ENCODE assay signal across 9 mouse cellular contexts in the genomic region with DNA sequence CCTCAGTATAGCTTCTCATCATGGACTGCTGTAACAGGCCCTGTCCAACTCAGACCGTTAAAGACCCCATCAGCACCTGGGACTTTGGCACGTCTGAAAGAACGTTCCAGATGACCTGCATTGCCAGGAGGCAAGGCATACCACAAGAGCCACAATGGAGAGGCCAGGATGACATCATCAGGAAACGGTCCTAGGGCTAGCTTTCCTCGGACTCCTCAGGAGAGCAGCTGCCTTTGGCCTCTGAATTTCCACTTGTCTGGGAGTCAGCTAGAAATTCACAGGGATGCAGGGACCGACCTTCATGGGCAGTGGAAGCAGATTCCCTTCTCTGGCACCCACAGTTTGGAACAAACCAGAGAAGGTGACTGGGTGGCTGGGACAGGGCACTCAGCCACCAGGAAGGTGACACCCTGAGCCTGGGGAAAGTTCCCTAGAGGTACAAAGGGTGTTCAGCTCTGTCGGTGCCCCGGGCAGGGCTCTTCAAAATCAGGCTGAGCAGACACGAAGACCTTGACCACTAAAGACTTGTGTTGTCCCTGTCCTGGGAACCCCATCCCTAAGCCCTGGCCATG. TPM values are rescaled to one million over a fixed set of nuclear protein-coding genes. Genes with fewer than 3 reads are reported as not detected.
DNase-seq lines count a peak whose midpoint lies in the region; ATAC-seq and TF ChIP-seq lines count a peak whose summit lies in the region.
"Had no signal": no experiment of that assay in that cellular context is flagged by ENCODE, and none has a peak within 500 bp of the region (broad histone marks: within the 10 kb centered on the region; RNA-seq: fewer than 3 reads in every experiment).

No protein-coding gene starts in this region.

- TF ChIP-seq POLR2A in heart, adult 2 months (IDR thresholded peaks at IDR 0.05; ENCODE audit: insufficient read depth, low read depth, low read length) = no peak

- TF ChIP-seq CTCF in heart, adult 2 months (IDR thresholded peaks at IDR 0.05) = no peak

- 30% methylated on average over 9 of the region's 9 CpGs for WGBS in heart, adult 2 months
- 52% methylated on average over 9 of the region's 9 CpGs for WGBS in heart, embryonic 11.5 days (ENCODE audit: insufficient replicate concordance)
- 48% methylated on average over 9 of the region's 9 CpGs for WGBS in embryonic facial prominence, embryonic 12.5 days
- WGBS in hindbrain, embryonic 15.5 days = 33% methylated on average over 9 of the region's 9 CpGs
- WGBS in midbrain, embryonic 12.5 days = 58% methylated on average over 9 of the region's 9 CpGs

- no peak overlapping the region for H3K4me2 ChIP-seq in heart, embryonic 11.5 days
- peak overlapping the region; percentile 0; the same call in 1 of the 2 replicates for H3K4me2 ChIP-seq in embryonic facial prominence, embryonic 12.5 days (replicated peaks)
- H3K4me2 ChIP-seq in hindbrain, embryonic 15.5 days = peak overlapping the region; percentile 16
- H3K4me2 ChIP-seq in midbrain, embryonic 12.5 days (replicated peaks) = peak overlapping the region; percentile 16

- intact Hi-C loops in heart, adult 2 months (cut with DNase I) = loop anchor here (2.0 kb wide), 1 partner anchor 16 kb away; no protein-coding TSS in a partner anchor

- DNase-seq in heart, adult 2 months = peak in 1 of 2 experiments; percentile 46
- DNase-seq in ovary, postnatal 14 days (ENCODE audit: low spot score) = no peak
- DNase-seq in left cerebral cortex, adult 18-20 months (ENCODE audit: low spot score in 2 of 2) = no peak
- no peak for DNase-seq in adrenal gland, postnatal 36 days

- H3K9me3 ChIP-seq in heart, embryonic 11.5 days (replicated peaks; ENCODE audit: control insufficient read depth, low read length) = no peaks in the 10 kb centered on the region
- no peaks in the 10 kb centered on the region for H3K9me3 ChIP-seq in embryonic facial prominence, embryonic 12.5 days
- no peaks in the 10 kb centered on the region for H3K9me3 ChIP-seq in hindbrain, embryonic 15.5 days
- H3K9me3 ChIP-seq in midbrain, embryonic 12.5 days = no peaks in the 10 kb centered on the region

- ATAC-seq in heart, embryonic 11.5 days (replicated peaks; ENCODE audit: insufficient number of reproducible peaks, low FRiP score, low TSS enrichment) = no peak
- ATAC-seq in embryonic facial prominence, embryonic 12.5 days (ENCODE audit: insufficient number of reproducible peaks, insufficient read depth, low FRiP score, low TSS enrichment) = no peak
- ATAC-seq in hindbrain, embryonic 15.5 days (ENCODE audit: low FRiP score, low read depth) = no peak
- ATAC-seq in midbrain, embryonic 12.5 days (ENCODE audit: low FRiP score, low read depth) = no peak

- H3K4me3 ChIP-seq in heart, adult 2 months = no peak overlapping the region
- H3K4me3 ChIP-seq in heart, embryonic 11.5 days (ENCODE audit: low read depth, low read length) = no peak overlapping the region
- H3K4me3 ChIP-seq in embryonic facial prominence, embryonic 12.5 days = no peak overlapping the region
- no peak overlapping the region for H3K4me3 ChIP-seq in hindbrain, embryonic 15.5 days
- no peak overlapping the region for H3K4me3 ChIP-seq in midbrain, embryonic 12.5 days
- H3K4me3 ChIP-seq: erythroblast, embryonic 14.5 days had no signal

- no peak overlapping the region for H3K9ac ChIP-seq in heart, adult 2 months (ENCODE audit: low read depth, low read length)
- H3K9ac ChIP-seq in heart, embryonic 11.5 days (ENCODE audit: low read depth, low read length) = no peak overlapping the region; the same call in 1 of the 2 replicates
- no peak overlapping the region for H3K9ac ChIP-seq in embryonic facial prominence, embryonic 12.5 days
- H3K9ac ChIP-seq in hindbrain, embryonic 15.5 days = peak overlapping the region; percentile 29
- 0 out of 2 replicates have a peak overlapping the region, but pooled peaks have one; percentile 20 for H3K9ac ChIP-seq in midbrain, embryonic 12.5 days (replicated peaks)

- no peaks in the 10 kb centered on the region; the same call in 1 of the 2 replicates for H3K36me3 ChIP-seq in heart, adult 2 months (ENCODE audit: control insufficient read depth, insufficient read depth, low read length)
- H3K36me3 ChIP-seq in heart, embryonic 11.5 days (ENCODE audit: control insufficient read depth, insufficient read depth, low read length) = no peaks in the 10 kb centered on the region
- H3K36me3 ChIP-seq in embryonic facial prominence, embryonic 12.5 days = no peaks in the 10 kb centered on the region
- H3K36me3 ChIP-seq in hindbrain, embryonic 15.5 days = no peaks in the 10 kb centered on the region
- H3K36me3 ChIP-seq in midbrain, embryonic 12.5 days = no peaks in the 10 kb centered on the region

- no peak for TF ChIP-seq EP300 in heart, adult 2 months (IDR thresholded peaks at IDR 0.05; ENCODE audit: insufficient read depth, low read depth, low read length)

- H3K4me1 ChIP-seq in heart, adult 2 months (ENCODE audit: control insufficient read depth, insufficient read depth, low read length) = peaks cover 48% of the 10 kb centered on the region
- peaks cover 67% of the 10 kb centered on the region for H3K4me1 ChIP-seq in heart, embryonic 11.5 days (ENCODE audit: control insufficient read depth, insufficient read depth, low read length)
- H3K4me1 ChIP-seq in embryonic facial prominence, embryonic 12.5 days = peaks cover 74% of the 10 kb centered on the region
- H3K4me1 ChIP-seq in hindbrain, embryonic 15.5 days (replicated peaks) = peaks cover 88% of the 10 kb centered on the region
- H3K4me1 ChIP-seq in midbrain, embryonic 12.5 days = peaks cover 74% of the 10 kb centered on the region

- H3K79me2 ChIP-seq in heart, adult 2 months (replicated peaks; ENCODE audit: control insufficient read depth, insufficient read depth, low read length) = no peaks in the 10 kb centered on the region

- H3K27ac ChIP-seq in heart, adult 2 months = peak overlapping the region; percentile 83
- H3K27ac ChIP-seq in heart, embryonic 11.5 days (ENCODE audit: low read depth, low read length) = no peak overlapping the region
- peak overlapping the region; percentile 91 for H3K27ac ChIP-seq in embryonic facial prominence, embryonic 12.5 days
- H3K27ac ChIP-seq in hindbrain, embryonic 15.5 days (replicated peaks) = peak overlapping the region; percentile 88
- peak overlapping the region; percentile 78 for H3K27ac ChIP-seq in midbrain, embryonic 12.5 days (replicated peaks)

- H3K27me3 ChIP-seq in heart, adult 2 months (ENCODE audit: control insufficient read depth, insufficient read depth, low read length) = no peaks in the 10 kb centered on the region
- H3K27me3 ChIP-seq in heart, embryonic 11.5 days (ENCODE audit: control insufficient read depth, insufficient read depth, low read length) = no peaks in the 10 kb centered on the region
- H3K27me3 ChIP-seq in embryonic facial prominence, embryonic 12.5 days = no peaks in the 10 kb centered on the region
- H3K27me3 ChIP-seq in hindbrain, embryonic 15.5 days = no peaks in the 10 kb centered on the region
- H3K27me3 ChIP-seq in midbrain, embryonic 12.5 days = no peaks in the 10 kb centered on the region

RNA-seq across cellular contexts. Expression of a gene that starts 21.7 kb away (rescaled TPM):
- 10 to 100 TPM; 30.7 to 35.1 TPM for total RNA-seq in heart, adult 2 months (2021)
- 53.7 and 59.7 TPM in 2 replicates for polyA plus RNA-seq in heart, adult 2 months (2012; rRNA removed)
- polyA plus RNA-seq in heart, embryonic 11.5 days (2014; fragmentation: Nextera tagmentation; extraction: Ambion mirVana) = 18.1 and 19.1 TPM in 2 replicates
- 17.4 and 18.9 TPM in 2 replicates for polyA plus RNA-seq in embryonic facial prominence, embryonic 12.5 days (2016; fragmentation: Nextera tagmentation; extraction: Ambion mirVana)
- 18.1 and 19.7 TPM in 2 replicates for polyA plus RNA-seq in hindbrain, embryonic 15.5 days (2015; fragmentation: Nextera tagmentation; extraction: Ambion mirVana)
- polyA plus RNA-seq in midbrain, embryonic 12.5 days (2016; fragmentation: Nextera tagmentation; extraction: Ambion mirVana) = 12.9 and 14.2 TPM in 2 replicates
- 10 to 100 TPM; 34.9 to 35.8 TPM for total RNA-seq in left cerebral cortex, adult 18-20 months (2021)
- 10 to 100 TPM; 34.1 to 36.9 TPM for total RNA-seq in adrenal gland, postnatal 36 days (2021)

RNA-seq across cellular contexts. Expression of a gene that starts 22.0 kb away (rescaled TPM):
- total RNA-seq in heart, adult 2 months (2021) = not detected
- polyA plus RNA-seq in heart, adult 2 months (2012; rRNA removed) = 0.14 and 0.20 TPM in 2 replicates
- polyA plus RNA-seq in heart, embryonic 11.5 days (2014; fragmentation: Nextera tagmentation; extraction: Ambion mirVana) = 0.18 and 0.54 TPM in 2 replicates
- polyA plus RNA-seq in embryonic facial prominence, embryonic 12.5 days (2016; fragmentation: Nextera tagmentation; extraction: Ambion mirVana) = 0.65 and 0.70 TPM in 2 replicates
- 1.6 and 2.3 TPM in 2 replicates for polyA plus RNA-seq in hindbrain, embryonic 15.5 days (2015; fragmentation: Nextera tagmentation; extraction: Ambion mirVana)
- 0.60 and 1.7 TPM in 2 replicates for polyA plus RNA-seq in midbrain, embryonic 12.5 days (2016; fragmentation: Nextera tagmentation; extraction: Ambion mirVana)
- 1 to 10 TPM in 1 of 2 experiments, under 1 TPM in 1; 0.70 to 1.3 TPM for total RNA-seq in left cerebral cortex, adult 18-20 months (2021)
- total RNA-seq in adrenal gland, postnatal 36 days (2021) = under 1 TPM; 0.36 to 0.40 TPM

RNA-seq across cellular contexts. Expression of a gene that starts 45.6 kb away (rescaled TPM):
- 10 to 100 TPM; 14.2 to 16.0 TPM for total RNA-seq in heart, adult 2 months (2021)
- 15.3 and 21.7 TPM in 2 replicates for polyA plus RNA-seq in heart, adult 2 months (2012; rRNA removed)
- polyA plus RNA-seq in heart, embryonic 11.5 days (2014; fragmentation: Nextera tagmentation; extraction: Ambion mirVana) = 5.6 and 7.9 TPM in 2 replicates
- 16.7 and 17.5 TPM in 2 replicates for polyA plus RNA-seq in embryonic facial prominence, embryonic 12.5 days (2016; fragmentation: Nextera tagmentation; extraction: Ambion mirVana)
- 28.7 and 31.1 TPM in 2 replicates for polyA plus RNA-seq in hindbrain, embryonic 15.5 days (2015; fragmentation: Nextera tagmentation; extraction: Ambion mirVana)
- polyA plus RNA-seq in midbrain, embryonic 12.5 days (2016; fragmentation: Nextera tagmentation; extraction: Ambion mirVana) = 15.5 and 16.0 TPM in 2 replicates
- 10 to 100 TPM; 28.7 to 31.0 TPM for total RNA-seq in left cerebral cortex, adult 18-20 months (2021)
- total RNA-seq in adrenal gland, postnatal 36 days (2021) = 10 to 100 TPM; 15.6 to 15.9 TPM

RNA-seq across cellular contexts. Expression of a gene that starts 45.8 kb away (rescaled TPM):
- 10 to 100 TPM; 21.4 to 22.5 TPM for total RNA-seq in heart, adult 2 months (2021)
- 16.2 and 18.2 TPM in 2 replicates for polyA plus RNA-seq in heart, adult 2 months (2012; rRNA removed)
- 22.2 and 23.5 TPM in 2 replicates for polyA plus RNA-seq in heart, embryonic 11.5 days (2014; fragmentation: Nextera tagmentation; extraction: Ambion mirVana)
- 50.9 and 53.1 TPM in 2 replicates for polyA plus RNA-seq in embryonic facial prominence, embryonic 12.5 days (2016; fragmentation: Nextera tagmentation; extraction: Ambion mirVana)
- 37.9 and 41.3 TPM in 2 replicates for polyA plus RNA-seq in hindbrain, embryonic 15.5 days (2015; fragmentation: Nextera tagmentation; extraction: Ambion mirVana)
- 51.8 and 53.0 TPM in 2 replicates for polyA plus RNA-seq in midbrain, embryonic 12.5 days (2016; fragmentation: Nextera tagmentation; extraction: Ambion mirVana)
- total RNA-seq in left cerebral cortex, adult 18-20 months (2021) = 10 to 100 TPM; 34.0 to 41.6 TPM
- 10 to 100 TPM; 50.4 to 51.1 TPM for total RNA-seq in adrenal gland, postnatal 36 days (2021)

RNA-seq across cellular contexts. Expression of a gene that starts 55.8 kb away (rescaled TPM):
- total RNA-seq in heart, adult 2 months (2021) = 10 to 100 TPM; 10.0 to 12.2 TPM
- 13.2 and 16.5 TPM in 2 replicates for polyA plus RNA-seq in heart, adult 2 months (2012; rRNA removed)
- 1.6 and 2.1 TPM in 2 replicates for polyA plus RNA-seq in heart, embryonic 11.5 days (2014; fragmentation: Nextera tagmentation; extraction: Ambion mirVana)
- polyA plus RNA-seq in embryonic facial prominence, embryonic 12.5 days (2016; fragmentation: Nextera tagmentation; extraction: Ambion mirVana) = 5.4 and 6.4 TPM in 2 replicates
- polyA plus RNA-seq in hindbrain, embryonic 15.5 days (2015; fragmentation: Nextera tagmentation; extraction: Ambion mirVana) = 2.4 and 2.9 TPM in 2 replicates
- 3.1 TPM in 2 replicates for polyA plus RNA-seq in midbrain, embryonic 12.5 days (2016; fragmentation: Nextera tagmentation; extraction: Ambion mirVana)
- 1 to 10 TPM; 5.8 to 8.1 TPM for total RNA-seq in left cerebral cortex, adult 18-20 months (2021)
- total RNA-seq in adrenal gland, postnatal 36 days (2021) = 10 to 100 TPM; 29.0 to 45.6 TPM

Comparison
In these comparisons a context has a peak if more than half of its experiments do, and no peak if none do; other contexts are left out.
1. H3K9ac ChIP-seq: peak in hindbrain, embryonic 15.5 days (single experiment) and midbrain, embryonic 12.5 days (single experiment); none in heart, adult 2 months (single experiment), heart, embryonic 11.5 days (single experiment) and embryonic facial prominence, embryonic 12.5 days (single experiment).